Mouse (Mus musculus): ENCODE measurements around the gene Ltb4r2.

DNA sequence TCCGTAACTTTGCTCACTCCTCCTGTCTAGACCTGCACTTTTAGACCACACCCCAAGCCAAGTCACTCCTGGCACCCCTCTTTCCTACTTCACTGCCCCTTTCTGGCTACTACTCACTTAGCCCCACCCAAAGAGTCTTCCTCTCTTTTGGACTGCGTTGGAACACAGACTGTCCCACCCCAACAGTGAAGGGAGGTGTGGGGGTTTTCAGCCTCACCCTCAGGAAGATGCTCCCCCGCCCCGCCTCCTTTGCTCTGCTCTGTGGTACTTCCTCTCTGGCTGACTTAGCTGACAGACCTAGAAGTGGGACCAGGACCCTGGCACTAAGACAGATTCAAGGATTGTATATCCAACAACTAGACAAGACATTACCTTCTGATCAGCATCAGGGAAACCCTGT is 4.5 kb downstream of the Ltb4r2 start, which contains the start of gene Ltb4r1:
- TF ChIP-seq CTCF (IDR thresholded peaks at IDR 0.05; ENCODE audit: low read depth) (no peak), EP300 (IDR thresholded peaks at IDR 0.05; ENCODE audit: low read depth) (no peak)
